Mouse (Mus musculus) hindbrain, embryonic 11.5 days (tissue): Measurements from ENCODE around the gene Acer2. TPM values are rescaled to one million over a fixed set of nuclear protein-coding genes. Genes with fewer than 3 reads are reported as not detected.

Experiments
- ATAC-seq: fragments of 200-750 bp; cut with Nextera tagmentation; 2 replicates; pipeline ENCODE4 v1.8.0; 2017; ENCODE audit warnings: mild to moderate bottlenecking, moderate TSS enrichment, moderate library complexity; ENCODE audit not compliant: low FRiP score
- DNase-seq: peaks from one replicate; pipeline ENCODE4 v3.0.0-alpha.2; 2015; ENCODE audit warnings: low spot score
- H3K27ac ChIP-seq: fragments of 300-500 bp; sonication (generic); 2 replicates; pipeline ENCODE4 v1.5.1; 2014; ENCODE audit warnings: mild to moderate bottlenecking, low read depth, low read length
- H3K27me3 ChIP-seq: fragments of 300-500 bp; sonication (generic); 2 replicates; pipeline ENCODE4 v1.6.1; 2014; ENCODE audit warnings: mild to moderate bottlenecking, low read length, moderate library complexity, mixed read lengths; ENCODE audit not compliant: control insufficient read depth, insufficient read depth
- H3K36me3 ChIP-seq: fragments of 300-500 bp; sonication (generic); 2 replicates; pipeline ENCODE4 v1.6.1; 2014; ENCODE audit warnings: mild to moderate bottlenecking, low read length, moderate library complexity, mixed read lengths; ENCODE audit not compliant: control insufficient read depth, insufficient read depth
- H3K4me1 ChIP-seq: fragments of 300-500 bp; sonication (generic); replicated peaks from 2 replicates; pipeline ENCODE4 v1.6.1; 2014; ENCODE audit warnings: low read length, mixed read lengths; ENCODE audit not compliant: control insufficient read depth, insufficient read depth
- H3K4me2 ChIP-seq: fragments of 300-500 bp; sonication (generic); replicated peaks from 2 replicates; pipeline ENCODE4 v1.6.1; 2014; ENCODE audit warnings: mild to moderate bottlenecking, low read depth, low read length
- H3K4me3 ChIP-seq: fragments of 300-500 bp; sonication (generic); 2 replicates; pipeline ENCODE4 v1.5.1; 2014; ENCODE audit warnings: low read depth, low read length
- H3K9ac ChIP-seq: fragments of 300-500 bp; sonication (generic); 2 replicates; pipeline ENCODE4 v1.6.1; 2014; ENCODE audit warnings: low read depth, low read length
- H3K9me3 ChIP-seq: fragments of 300-500 bp; sonication (generic); 2 replicates; pipeline ENCODE4 v1.6.1; 2016; ENCODE audit warnings: low read length; ENCODE audit not compliant: control insufficient read depth
- WGBS: fragments of 180-500 bp; shearing (Covaris S2); extraction: QIAGEN DNeasy Blood & Tissue Kit; methylation state at CpG from one replicate; pipeline ENCODE4 v1.1.7; 2014; 5-methylcytosine and 5-hydroxymethylcytosine counted together
- polyA plus RNA-seq: library from polyadenylated mRNA; unstranded; fragments of >200 nt; fragmentation: Nextera tagmentation; extraction: Ambion mirVana; gene quantifications from 2 replicates; pipeline ENCODE4 v1.2.1, GENCODE M21; 2014

Acer2 gene
- polyA plus RNA-seq, 1 experiment from 2014 or later = 11.0 TPM

- Histone ChIP-seq H3K4me1 (no peaks in the 10 kb centered on the region), H3K9ac (no peak overlapping the region), H3K4me3 (no peak overlapping the region; the same call in 1 of the 2 replicates), H3K4me2 (no peak overlapping the region), H3K9me3 (no peaks in the 10 kb centered on the region), H3K27ac (no peak overlapping the region), H3K27me3 (no peaks in the 10 kb centered on the region), H3K36me3 (no peaks in the 10 kb centered on the region)
- 87% methylated on average over 7 of the region's 7 CpGs for WGBS
- DNase-seq (no peak), ATAC-seq (peak; percentile 22; the same call in 1 of the 2 replicates)
These were observed 56.0 kb downstream of the Acer2 start for GRCm38 (mm10) chr4:86930101-86930635.

- Histone ChIP-seq H3K36me3 (no peaks in the 10 kb centered on the region), H3K4me1 (no peaks in the 10 kb centered on the region), H3K27me3 (no peaks in the 10 kb centered on the region), H3K4me2 (peak overlapping the region; percentile 51), H3K27ac (0 out of 2 replicates have a peak overlapping the region, but pooled peaks have one; percentile 24), H3K9me3 (no peaks in the 10 kb centered on the region), H3K9ac (peak overlapping the region; percentile 62), H3K4me3 (peak overlapping the region; percentile 44)
- DNase-seq (peak; percentile 70), ATAC-seq (peak; percentile 78)
- 9% methylated on average over 33 of the region's 33 CpGs for WGBS
These were observed 56.6 kb downstream of the Acer2 start for GRCm38 (mm10) chr4:86930636-86931456.

- Histone ChIP-seq H3K4me1 (no peaks in the 10 kb centered on the region), H3K4me3 (no peak overlapping the region), H3K4me2 (no peak overlapping the region), H3K9me3 (no peaks in the 10 kb centered on the region), H3K9ac (no peak overlapping the region), H3K27ac (no peak overlapping the region), H3K36me3 (no peaks in the 10 kb centered on the region), H3K27me3 (no peaks in the 10 kb centered on the region)
- WGBS = 78% methylated on average over 6 of the region's 6 CpGs
- DNase-seq (no peak), ATAC-seq (no peak)
These were observed 58.8 kb downstream of the Acer2 start for GRCm38 (mm10) chr4:86933026-86933425.

DNA sequence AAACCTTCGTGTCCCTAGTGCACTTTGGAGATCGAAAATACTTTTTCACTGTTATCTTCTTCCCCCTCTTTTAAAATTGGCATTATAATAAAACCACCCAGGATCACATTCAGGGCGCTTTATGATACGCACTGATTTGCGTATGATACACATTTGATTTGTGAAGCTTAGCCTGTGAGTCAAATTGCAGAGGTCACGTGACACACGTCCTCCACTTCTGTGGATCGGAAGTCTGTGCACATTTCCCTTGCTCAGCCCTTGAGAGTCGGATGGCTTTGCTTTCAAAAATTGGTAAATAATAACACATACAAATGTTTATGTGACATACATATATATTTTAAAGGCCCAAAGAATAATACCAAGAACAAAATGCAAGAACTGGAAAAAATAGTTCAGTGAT lies 62.0 kb downstream of the Acer2 start:
- DNase-seq = no peak
- no peak for ATAC-seq
- Histone ChIP-seq H3K36me3 (no peaks in the 10 kb centered on the region), H3K27me3 (no peaks in the 10 kb centered on the region), H3K4me3 (no peak overlapping the region), H3K27ac (no peak overlapping the region), H3K4me2 (no peak overlapping the region), H3K9ac (no peak overlapping the region), H3K4me1 (no peaks in the 10 kb centered on the region), H3K9me3 (no peaks in the 10 kb centered on the region)
- WGBS = 89% methylated on average over 9 of the region's 9 CpGs

GRCm38 (mm10) chr4:86936706-86937105 lies 62.5 kb downstream of the Acer2 start:
- H3K4me1 ChIP-seq = no peaks in the 10 kb centered on the region
- no peaks in the 10 kb centered on the region for H3K27me3 ChIP-seq
- no peak overlapping the region for H3K4me2 ChIP-seq
- H3K27ac ChIP-seq = no peak overlapping the region
- no peaks in the 10 kb centered on the region for H3K36me3 ChIP-seq
- WGBS = 54% methylated on average over 3 of the region's 3 CpGs
- H3K9ac ChIP-seq = no peak overlapping the region
- DNase-seq = no peak
- no peak for ATAC-seq
- no peaks in the 10 kb centered on the region for H3K9me3 ChIP-seq
- no peak overlapping the region for H3K4me3 ChIP-seq

GRCm38 (mm10) chr4:86942656-86943055 lies 68.5 kb downstream of the Acer2 start:
- WGBS = 85% methylated on average over 6 of the region's 6 CpGs
- Histone ChIP-seq H3K27ac (no peak overlapping the region), H3K4me3 (no peak overlapping the region), H3K4me2 (no peak overlapping the region), H3K4me1 (no peaks in the 10 kb centered on the region), H3K9me3 (no peaks in the 10 kb centered on the region), H3K27me3 (no peaks in the 10 kb centered on the region), H3K9ac (no peak overlapping the region), H3K36me3 (no peaks in the 10 kb centered on the region)
- no peak for DNase-seq
- no peak for ATAC-seq

- Histone ChIP-seq H3K4me2 (no peak overlapping the region), H3K4me1 (no peaks in the 10 kb centered on the region), H3K9me3 (no peaks in the 10 kb centered on the region), H3K9ac (no peak overlapping the region), H3K27me3 (no peaks in the 10 kb centered on the region), H3K27ac (no peak overlapping the region), H3K4me3 (no peak overlapping the region), H3K36me3 (no peaks in the 10 kb centered on the region)
- DNase-seq = no peak
- 54% methylated on average over 6 of the region's 6 CpGs for WGBS
- ATAC-seq = no peak
These were observed 69.1 kb downstream of the Acer2 start for GRCm38 (mm10) chr4:86943296-86943695.

DNA sequence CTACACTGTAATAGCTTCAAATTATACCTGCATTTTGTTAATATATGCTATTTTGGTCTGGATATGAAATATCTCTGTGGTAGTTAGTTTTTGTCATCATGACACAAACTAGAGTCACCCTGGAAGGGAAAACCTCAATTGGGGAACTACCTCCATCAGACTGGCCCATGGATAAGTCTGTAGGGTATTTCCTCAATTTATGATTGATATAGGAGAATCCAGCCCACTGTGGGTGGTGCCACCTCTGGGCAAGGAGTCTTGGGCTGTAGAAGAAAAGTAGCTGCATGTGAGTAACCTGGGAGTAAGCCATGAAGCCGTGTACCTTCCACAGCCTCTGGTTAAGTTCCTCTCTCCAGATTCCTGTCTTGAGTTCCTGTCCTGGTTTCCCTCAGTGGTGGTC lies 74.6 kb downstream of the Acer2 start:
- ATAC-seq = no peak
- no peak for DNase-seq
- H3K4me2 ChIP-seq = no peak overlapping the region
- no peaks in the 10 kb centered on the region for H3K27me3 ChIP-seq
- 83% methylated on average over 1 of the region's 1 CpGs for WGBS
- no peaks in the 10 kb centered on the region for H3K36me3 ChIP-seq
- no peak overlapping the region for H3K27ac ChIP-seq
- H3K9me3 ChIP-seq = no peaks in the 10 kb centered on the region
- H3K4me3 ChIP-seq = no peak overlapping the region
- no peak overlapping the region for H3K9ac ChIP-seq
- H3K4me1 ChIP-seq = no peaks in the 10 kb centered on the region

DNA sequence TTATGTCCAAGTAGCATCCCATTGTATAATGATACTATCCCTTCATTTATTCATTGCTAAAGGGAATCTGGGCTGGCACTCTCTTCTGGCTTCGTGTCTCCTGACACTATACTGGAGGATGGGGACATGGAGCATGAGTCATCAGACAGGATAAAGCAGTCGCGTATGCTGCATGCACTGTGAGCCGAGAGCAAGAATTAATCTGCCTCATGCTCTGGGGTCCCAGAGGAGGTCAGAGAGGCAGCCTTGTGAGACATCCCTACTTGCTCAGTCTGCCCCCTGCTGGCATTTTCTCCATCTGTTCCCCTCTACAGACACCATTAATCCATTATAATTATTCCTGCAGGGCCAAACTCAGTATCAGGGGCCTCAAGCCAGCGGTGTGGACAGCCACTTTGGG lies 79.3 kb downstream of the Acer2 start:
- Histone ChIP-seq H3K4me2 (no peak overlapping the region), H3K4me3 (no peak overlapping the region), H3K9ac (no peak overlapping the region), H3K27me3 (no peaks in the 10 kb centered on the region), H3K27ac (no peak overlapping the region), H3K36me3 (no peaks in the 10 kb centered on the region), H3K4me1 (no peaks in the 10 kb centered on the region), H3K9me3 (no peaks in the 10 kb centered on the region)
- peak; percentile 32 for DNase-seq
- WGBS = 53% methylated on average over 5 of the region's 5 CpGs
- 0 out of 2 replicates have a peak, but pooled peaks have one; percentile 34 for ATAC-seq
